Mouse (Mus musculus) heart, postnatal 36 days (tissue): ENCODE measurements around the gene Prkrip1. TPM values are rescaled to one million over a fixed set of nuclear protein-coding genes. Genes with fewer than 3 reads are reported as not detected.
"Not testable (repeated sequence)": the region's sequence is repeated elsewhere in the genome, so short reads cannot be mapped to it uniquely, and the experiment has no call there.

Experiments
- DNase-seq, 2 experiments: peaks; one replicate each; pipeline ENCODE4 v3.0.0; 2021 to 2022
- intact Hi-C: fragments of 180-260 bp; cut with DNase I; formaldehyde crosslinking; loops from one replicate; pipeline ENCODE4 v1.15.1; 2025
- total RNA-seq, 2 experiments: library from RNA; stranded (reverse); gene quantifications; 2 replicates each; pipeline ENCODE4 v1.2.3; 2021

The Prkrip1 gene
- total RNA-seq, 2 experiments from 2014 or later: 15.2 to 20.5 TPM

DNA sequence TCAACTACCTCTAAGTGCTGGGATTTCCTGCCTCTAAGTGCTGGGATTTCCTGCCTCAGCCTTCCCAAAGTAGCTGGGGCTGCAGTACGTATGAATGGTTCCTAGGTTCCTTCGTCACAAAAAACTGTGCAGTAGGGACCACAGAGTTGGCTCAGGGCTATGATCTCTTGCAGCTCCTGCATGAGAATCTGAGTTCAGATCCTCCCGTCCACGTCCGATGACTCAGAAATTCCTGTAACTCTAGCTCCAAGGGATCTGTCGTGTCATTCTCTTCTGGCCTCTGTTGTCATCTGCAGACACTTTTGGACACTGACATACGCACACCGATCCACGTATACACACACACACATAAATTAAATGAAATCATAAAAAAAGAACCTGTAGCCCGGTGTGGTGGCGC, 14.0 kb upstream of the Prkrip1 start:
- no peak for DNase-seq
- intact Hi-C loops: no loop called here

- DNase-seq, intact Hi-C loops: not testable (repeated sequence)
Observed at GRCm38 (mm10) chr5:136211341-136212102, 12.8 kb upstream of the Prkrip1 start.

DNA sequence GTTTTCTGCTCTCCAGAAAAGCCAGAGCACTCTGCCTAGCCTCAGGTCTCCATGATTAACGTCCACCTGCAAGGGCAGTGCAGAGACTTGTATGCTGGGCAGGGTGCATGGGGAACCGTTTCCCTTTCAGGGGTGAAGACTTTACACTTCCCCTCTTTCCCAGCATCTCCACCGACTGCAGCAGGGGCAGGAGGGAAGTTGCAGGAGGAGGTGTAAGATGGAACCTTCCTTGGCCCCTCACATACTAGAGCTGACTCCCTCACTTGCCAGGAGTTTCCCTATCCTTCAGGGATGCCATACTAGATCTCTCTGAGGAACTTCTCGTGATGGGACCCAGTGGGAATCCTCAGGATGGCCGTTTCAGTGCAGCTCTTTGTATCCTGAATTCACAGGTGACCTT, 11.8 kb upstream of the Prkrip1 start:
- no peak for DNase-seq
- intact Hi-C loops: no loop called here

DNA sequence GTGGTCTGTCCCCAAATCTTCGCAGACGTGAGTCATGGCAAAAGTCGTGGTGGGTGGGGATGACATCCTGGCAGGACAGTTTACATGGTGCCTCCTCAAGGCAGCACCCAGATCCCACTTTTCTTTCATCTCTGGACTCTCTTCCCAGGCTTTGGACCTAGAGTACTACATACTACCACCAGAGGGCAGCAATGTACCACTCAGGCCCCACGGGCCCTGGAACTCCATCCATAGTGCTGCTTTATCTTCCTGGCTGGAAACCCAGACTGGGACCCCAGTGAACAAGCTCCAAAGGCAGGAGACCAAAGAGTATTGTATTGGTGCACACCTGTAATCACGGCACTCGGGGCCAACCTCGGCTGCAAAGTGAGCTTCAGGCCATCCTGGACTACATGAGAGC, 3.1 kb upstream of the Prkrip1 start:
- intact Hi-C loops: loop anchor here (1.0 to 5.0 kb wide), 4 partner anchors 51 to 555 kb away; no protein-coding TSS in a partner anchor
- peak; percentile 66 to 73 for DNase-seq

DNA sequence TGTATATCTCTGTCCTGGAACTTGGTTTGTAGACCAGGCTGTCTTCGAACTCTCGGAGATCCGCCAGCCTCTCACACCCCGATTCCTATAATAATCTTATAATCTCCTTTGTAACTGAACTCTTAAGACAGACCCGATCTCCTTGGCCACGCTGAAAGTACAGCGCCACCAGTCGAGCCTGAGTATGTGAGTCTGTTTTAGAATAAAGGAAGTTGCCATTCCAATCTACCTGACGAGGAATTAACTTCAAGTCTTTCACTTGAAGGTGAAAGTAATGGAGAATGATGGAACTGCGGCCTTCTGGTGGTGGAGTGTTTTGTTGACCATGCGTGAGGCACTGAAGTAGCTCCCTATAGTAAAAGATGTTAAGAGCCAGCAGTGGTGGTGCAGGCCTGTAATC, 763 bp upstream of the Prkrip1 start:
- intact Hi-C loops: loop anchor here (5.0 kb wide), 1 partner anchor 368 kb away; the partner anchor contains the start of gene Cux1
- peak; percentile 7 to 10 for DNase-seq

GRCm38 (mm10) chr5:136191870-136192269, 6.9 kb downstream of the Prkrip1 start:
- no peak for DNase-seq
- intact Hi-C loops: no loop called here

DNA sequence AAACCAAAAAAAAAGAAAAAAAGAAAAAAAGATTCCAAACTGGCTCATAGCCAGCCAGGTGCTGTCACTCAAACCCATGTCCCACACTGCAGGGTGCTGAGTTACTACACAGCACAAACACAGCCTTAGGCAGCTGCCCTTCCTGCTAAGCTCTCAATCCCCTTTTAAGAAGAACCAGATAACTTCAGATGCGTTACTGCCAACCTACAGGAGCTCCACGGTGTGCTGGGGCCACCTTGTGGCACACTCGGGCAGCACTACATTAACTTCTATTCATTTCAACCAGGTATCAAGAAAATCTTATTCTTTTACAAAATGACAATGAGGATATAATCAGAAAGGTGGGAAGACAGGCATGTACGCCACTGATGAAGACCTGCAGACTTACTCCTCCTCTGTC, 12.0 kb downstream of the Prkrip1 start:
- DNase-seq: peak; percentile 50 to 54
- intact Hi-C loops: loop anchor here (1.0 kb wide), 1 partner anchor 51 kb away; no protein-coding TSS in a partner anchor

GRCm38 (mm10) chr5:136183766-136184165, 15.0 kb downstream of the Prkrip1 start:
- intact Hi-C loops: no loop called here
- no peak for DNase-seq

DNA sequence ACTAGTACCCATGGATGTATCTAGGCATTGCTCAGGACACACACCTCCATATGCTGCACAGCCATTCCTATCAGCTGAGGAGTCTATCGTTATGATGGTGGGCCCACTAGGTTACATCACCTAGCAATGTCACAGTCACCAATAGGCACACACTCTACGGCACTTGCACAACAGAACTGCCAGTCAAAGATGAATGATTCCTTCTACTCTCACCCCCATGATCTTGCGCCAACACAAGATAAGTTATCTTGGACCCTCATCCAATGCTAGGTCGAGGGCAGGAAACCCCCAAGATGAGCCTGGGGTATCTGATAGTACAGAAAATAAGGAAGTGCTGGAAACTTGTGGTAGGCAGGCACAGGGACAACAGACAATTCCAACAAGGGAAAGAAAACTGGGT, 15.9 kb downstream of the Prkrip1 start:
- DNase-seq: no peak
- intact Hi-C loops: no loop called here

GRCm38 (mm10) chr5:136182049-136182448, 16.7 kb downstream of the Prkrip1 start:
- no peak for DNase-seq
- intact Hi-C loops: no loop called here

- intact Hi-C loops: no loop called here
- DNase-seq: no peak
Observed at GRCm38 (mm10) chr5:136181197-136181596, 17.6 kb downstream of the Prkrip1 start.

DNA sequence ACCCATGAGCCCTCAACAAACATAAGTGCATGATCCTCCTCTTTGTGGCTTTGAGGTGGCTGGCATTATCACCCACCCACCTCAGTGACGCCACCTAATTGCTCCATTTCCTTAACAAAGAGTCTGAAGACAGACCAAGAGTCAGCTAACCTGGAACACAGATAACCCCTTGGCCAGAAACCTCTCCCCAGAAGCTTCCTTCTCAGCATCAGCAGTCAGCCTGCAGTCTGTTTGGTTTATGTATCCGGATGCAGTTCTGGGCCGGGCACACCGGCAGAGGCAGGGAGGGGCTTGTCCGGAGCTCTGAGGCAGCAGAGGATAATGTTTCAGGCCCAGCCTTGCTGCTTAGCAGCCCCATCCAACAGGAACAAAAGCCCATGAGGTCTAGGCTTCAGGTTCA, 19.2 kb downstream of the Prkrip1 start:
- DNase-seq: no peak
- intact Hi-C loops: no loop called here

DNA sequence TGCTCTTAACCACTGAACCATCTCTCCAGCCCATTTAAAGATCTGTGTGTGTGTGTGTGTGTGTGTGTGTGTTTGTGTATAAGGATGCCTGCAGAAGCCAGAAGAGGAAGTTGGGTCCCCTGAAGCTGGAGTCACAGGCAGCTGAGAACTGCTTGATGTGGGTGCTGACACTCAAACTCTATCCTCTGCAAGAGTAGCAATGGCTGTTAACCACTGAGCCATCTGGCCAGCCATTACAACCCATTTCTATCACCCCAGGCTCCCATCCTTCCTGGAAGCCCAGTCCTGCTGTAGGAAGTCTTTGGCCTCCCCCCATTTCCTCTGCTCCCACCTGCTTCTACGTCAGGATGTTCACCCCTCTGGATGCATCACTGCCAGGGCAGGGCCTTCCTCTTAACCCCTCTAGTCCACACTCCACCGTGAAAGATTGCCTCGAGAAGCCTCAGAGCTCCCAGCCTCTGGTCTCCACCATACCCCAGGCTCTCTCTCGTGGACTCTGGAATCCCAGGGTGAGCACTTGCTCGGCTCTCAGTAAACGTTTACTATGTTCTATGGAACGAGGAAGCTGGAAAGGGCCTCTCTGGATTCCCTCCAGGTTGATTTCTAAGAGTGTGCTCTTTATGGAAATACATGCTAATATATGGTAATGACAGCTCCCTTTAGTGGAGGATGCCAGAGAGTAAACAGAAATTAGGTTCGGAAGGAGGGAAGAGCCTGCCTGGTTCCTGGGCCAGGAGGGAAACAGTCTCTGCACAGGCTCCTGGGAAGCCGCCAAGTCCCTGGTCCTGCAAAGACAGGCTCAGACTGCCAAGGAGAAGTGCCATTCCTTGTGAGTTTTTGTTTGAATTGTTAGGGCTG, 24.9 kb downstream of the Prkrip1 start:
- DNase-seq: peak in 1 of 2 experiments; percentile 30
- intact Hi-C loops: no loop called here

DNA sequence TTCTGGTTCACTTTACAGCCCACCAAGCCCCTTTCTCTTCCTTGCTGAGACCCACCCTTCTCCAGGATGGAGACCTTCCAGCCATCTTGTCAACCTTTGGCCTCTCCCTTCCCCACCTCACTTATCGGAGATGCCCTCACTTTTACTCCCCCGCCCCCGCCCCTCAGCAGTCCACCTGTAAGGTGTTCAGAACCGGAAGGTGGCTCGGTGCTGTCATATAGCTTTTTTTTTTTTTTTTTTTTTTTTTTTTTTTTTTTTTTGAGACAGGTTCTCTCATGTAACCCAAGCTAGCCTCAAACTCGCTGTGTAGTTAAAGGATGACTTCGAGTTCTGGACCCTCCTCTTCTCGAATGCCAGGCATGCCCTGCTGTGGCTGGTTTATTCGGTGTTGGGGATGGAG, 25.8 kb downstream of the Prkrip1 start:
- intact Hi-C loops: no loop called here
- no peak for DNase-seq

DNA sequence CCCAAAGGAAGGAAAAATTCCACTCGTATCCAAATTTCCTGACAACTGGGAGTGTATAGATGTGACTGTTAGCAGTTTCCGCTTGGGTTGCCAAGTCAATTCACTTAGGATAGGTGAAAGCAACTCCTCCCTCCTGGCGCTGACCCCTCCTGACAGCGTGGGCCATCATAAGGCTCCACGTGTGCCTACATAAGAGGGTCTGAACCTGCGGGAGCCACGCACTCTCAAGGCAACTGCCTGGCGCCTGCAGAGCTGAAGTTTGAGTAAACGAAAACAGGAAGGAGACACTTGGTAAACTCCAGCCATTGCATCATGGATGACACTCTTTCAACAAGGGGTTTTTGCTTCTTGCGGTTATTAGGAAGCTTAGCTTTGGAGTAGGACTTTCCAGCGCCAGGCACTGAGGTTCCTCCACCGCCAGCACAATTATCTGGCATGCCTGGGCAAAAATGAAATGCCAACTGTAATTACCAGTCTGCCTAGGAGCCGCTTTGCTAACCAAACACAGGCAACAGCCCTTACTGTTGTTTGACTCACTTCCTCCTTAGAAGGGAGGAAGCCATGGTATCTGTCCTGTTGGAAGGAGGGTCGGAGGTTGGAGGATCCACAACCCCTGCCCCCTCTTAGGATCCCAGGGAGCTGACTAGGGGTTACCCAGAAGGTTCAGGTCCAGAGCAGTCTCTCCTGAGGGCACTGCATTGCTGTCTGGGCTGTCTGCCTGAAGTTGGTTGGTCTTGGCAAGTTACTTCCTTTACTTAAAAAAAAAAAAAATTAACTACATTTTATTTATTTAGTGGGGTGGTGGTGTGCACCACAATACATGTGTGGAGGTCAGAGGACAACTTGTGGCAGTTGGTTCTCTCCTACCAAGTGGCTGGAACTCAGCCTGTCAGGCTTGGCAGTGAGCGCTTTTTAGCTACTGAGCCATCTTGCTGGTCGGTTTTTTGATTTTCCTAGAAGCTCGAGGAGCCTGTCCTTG, 27.1 kb downstream of the Prkrip1 start:
- intact Hi-C loops: no loop called here
- no peak for DNase-seq

- intact Hi-C loops: no loop called here
- DNase-seq: peak; percentile 77 to 81
Observed at GRCm38 (mm10) chr5:136170512-136171362, 28.0 kb downstream of the Prkrip1 start, which contains the start of gene Orai2. Gene Orai2, minus strand, starts transcription at chr5:136170713.

- intact Hi-C loops: no loop called here
- DNase-seq: peak; percentile 33 to 50
Observed at GRCm38 (mm10) chr5:136169626-136170511, 28.9 kb downstream of the Prkrip1 start.

- intact Hi-C loops: no loop called here
- DNase-seq: no peak
Observed at GRCm38 (mm10) chr5:136168071-136168470, 30.7 kb downstream of the Prkrip1 start.
